Mouse (Mus musculus) brain, embryonic 14.5 days (tissue): ENCODE measurements at regions not wholly inside any gene's neighbourhood (a gene's known extent, or its start where the extent isn't known, plus 50 kb on each side); places are given as distances from the start of the nearest gene placed in this dataset.

Experiments used
- CTCF ChIP-seq: fragments of 200-500 bp; IDR thresholded peaks from 2 replicates; pipeline ENCODE4 v1.5.1; 2012; ENCODE audit warnings: inconsistent platforms, mild to moderate bottlenecking, moderate library complexity, borderline replicate concordance; ENCODE audit not compliant: insufficient read depth, insufficient read length; ENCODE audit errors: extremely low read depth
- POLR2A ChIP-seq: fragments of 200-500 bp; IDR thresholded peaks from 2 replicates; pipeline ENCODE4 v1.6.1; 2012; ENCODE audit warnings: mild to moderate bottlenecking, inconsistent platforms, borderline replicate concordance; ENCODE audit not compliant: poor library complexity, insufficient read depth, insufficient read length, severe bottlenecking; ENCODE audit errors: extremely low read depth

GRCm38 (mm10) chr4:81730386-81730785 lies 287.8 kb upstream of the Mpdz start:
- TF ChIP-seq POLR2A (no peak), CTCF (no peak)
